Comparison of ENCODE assay signal across 9 mouse cellular contexts in the genomic region with DNA sequence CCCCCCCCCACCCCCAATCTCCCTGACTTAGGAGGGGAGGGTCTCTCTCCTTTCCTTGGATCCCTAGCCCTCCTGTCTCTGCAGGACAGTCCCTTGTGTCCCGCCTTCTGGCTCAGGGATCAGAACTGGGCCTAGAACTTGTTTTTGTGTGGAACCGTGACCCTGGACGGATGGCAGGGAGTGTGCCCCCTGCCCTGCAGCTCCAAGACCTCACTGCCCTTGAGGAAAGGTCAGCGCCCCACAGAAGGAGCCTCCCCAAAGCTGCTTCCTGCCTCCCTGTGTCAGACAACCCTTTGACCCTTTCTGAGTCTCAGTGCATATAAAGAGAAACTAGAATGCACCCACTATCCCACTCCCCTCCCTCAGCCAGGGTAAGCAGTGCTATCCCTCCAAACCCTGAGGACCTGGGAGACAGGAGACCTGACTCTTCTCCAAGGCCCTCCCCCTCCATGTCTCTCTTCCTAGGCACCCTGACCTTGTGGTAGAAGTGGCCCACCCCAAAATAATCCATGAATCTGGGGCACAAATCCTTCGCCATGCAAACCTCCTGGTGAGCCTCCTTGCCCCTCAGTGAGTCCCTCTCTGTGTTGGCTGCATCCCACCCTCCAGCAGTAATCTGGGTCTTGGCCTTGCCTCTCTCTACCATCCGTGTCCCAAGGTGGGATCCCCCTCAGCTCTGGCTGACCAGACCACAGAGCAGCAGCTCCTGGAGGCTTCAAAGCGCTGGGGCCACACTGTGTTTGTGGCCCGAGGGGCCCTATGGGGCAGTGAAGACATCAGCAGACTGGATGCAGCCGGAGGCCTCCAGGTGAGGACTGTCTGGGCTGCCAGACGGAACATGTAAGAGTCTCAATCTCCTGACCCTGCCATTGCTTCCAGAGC. TPM values are rescaled to one million over a fixed set of nuclear protein-coding genes. Genes with fewer than 3 reads are reported as not detected.
DNase-seq lines count a peak whose midpoint lies in the region; ATAC-seq lines count a peak whose summit lies in the region.
"Had no signal": no experiment of that assay in that cellular context is flagged by ENCODE, and none has a peak within 500 bp of the region (broad histone marks: within the 10 kb centered on the region; RNA-seq: fewer than 3 reads in every experiment).

No protein-coding gene starts in this region.

- peaks cover 27% of the 10 kb centered on the region for H3K4me1 ChIP-seq in forebrain, embryonic 14.5 days (ENCODE audit: control insufficient read depth, insufficient read depth, low read length)

- no peak for ATAC-seq in forebrain, embryonic 14.5 days

- H3K9ac ChIP-seq in forebrain, embryonic 14.5 days (ENCODE audit: low read length), result no peak overlapping the region
- H3K9ac ChIP-seq: heart, embryonic 15.5 days; lung, embryonic 14.5 days had no signal

- 79% methylated on average over 10 of the region's 10 CpGs for WGBS in forebrain, embryonic 14.5 days

- H3K4me2 ChIP-seq in forebrain, embryonic 14.5 days (ENCODE audit: low read length), result no peak overlapping the region

- DNase-seq in right cerebral cortex, postnatal 10 days (ENCODE audit: low spot score in 2 of 2), result peak; percentile 55 to 65
- no peak for DNase-seq in right cerebral cortex, postnatal 36 days (ENCODE audit: low spot score in 2 of 2)
- DNase-seq in forebrain, embryonic 14.5 days (ENCODE audit: low spot score), result no peak
- peak; percentile 2 for DNase-seq in liver
- peak; percentile 41 for DNase-seq in testis, postnatal 10 days (ENCODE audit: low spot score)
- DNase-seq in lung, adult 18-20 months, result no peak
- DNase-seq in lung, postnatal 14 days, result no peak
- DNase-seq: lung, embryonic 14.5 days had no signal

- H3K27ac ChIP-seq in forebrain, embryonic 14.5 days (ENCODE audit: low read depth, low read length), result 0 out of 2 replicates have a peak overlapping the region, but pooled peaks have one; percentile 10

- no peaks in the 10 kb centered on the region for H3K9me3 ChIP-seq in forebrain, embryonic 14.5 days (replicated peaks; ENCODE audit: control insufficient read depth, low read length)
- H3K9me3 ChIP-seq: heart, embryonic 15.5 days had no signal

- peaks cover 30% of the 10 kb centered on the region for H3K36me3 ChIP-seq in forebrain, embryonic 14.5 days (ENCODE audit: control insufficient read depth, insufficient read depth, low read length)

- no peak overlapping the region for H3K4me3 ChIP-seq in forebrain, embryonic 14.5 days (ENCODE audit: low read depth, low read length)
- H3K4me3 ChIP-seq: heart, embryonic 15.5 days had no signal

- no peaks in the 10 kb centered on the region for H3K27me3 ChIP-seq in forebrain, embryonic 14.5 days (replicated peaks; ENCODE audit: control insufficient read depth, insufficient read depth, low read length)

RNA-seq across cellular contexts. Expression of a gene that starts 1.1 kb away (rescaled TPM):
- 5.3 TPM in 2 replicates for polyA plus RNA-seq in forebrain, embryonic 14.5 days (2014; fragmentation: Nextera tagmentation; extraction: Ambion mirVana)

RNA-seq across cellular contexts. Expression of a gene that starts 1.5 kb away (rescaled TPM):
- 49.3 and 50.5 TPM in 2 replicates for polyA plus RNA-seq in forebrain, embryonic 14.5 days (2014; fragmentation: Nextera tagmentation; extraction: Ambion mirVana)

RNA-seq across cellular contexts. Expression of a gene that starts 30.1 kb away (rescaled TPM):
- polyA plus RNA-seq in forebrain, embryonic 14.5 days (2014; fragmentation: Nextera tagmentation; extraction: Ambion mirVana), result 147 and 154 TPM in 2 replicates

RNA-seq across cellular contexts. Expression of a gene that starts 30.1 kb away (rescaled TPM):
- polyA plus RNA-seq in forebrain, embryonic 14.5 days (2014; fragmentation: Nextera tagmentation; extraction: Ambion mirVana), result 13.0 and 24.0 TPM in 2 replicates

RNA-seq across cellular contexts. Expression of a gene that starts 37.4 kb away (rescaled TPM):
- 20.8 and 22.1 TPM in 2 replicates for polyA plus RNA-seq in forebrain, embryonic 14.5 days (2014; fragmentation: Nextera tagmentation; extraction: Ambion mirVana)

Comparison
In these comparisons a context has a peak if more than half of its experiments do, and no peak if none do; other contexts are left out.
1. DNase-seq: peak in right cerebral cortex, postnatal 10 days (2 of 2), liver (single experiment) and testis, postnatal 10 days (single experiment); none in right cerebral cortex, postnatal 36 days (0 of 2), forebrain, embryonic 14.5 days (single experiment), lung, adult 18-20 months (0 of 2) and lung, postnatal 14 days (single experiment).